Mouse (Mus musculus): ENCODE data around the gene Bcl2l15. TPM values are rescaled to one million over a fixed set of nuclear protein-coding genes. Genes with fewer than 3 reads are reported as not detected.
"Not testable (repeated sequence)": the region's sequence is repeated elsewhere in the genome, so short reads cannot be mapped to it uniquely, and the experiment has no call there.

Gene Bcl2l15
- under 1 TPM in 1 of 2 experiments, not detected in 1; 0.44 TPM for total RNA-seq (2021)
- long read RNA-seq, experiment 1: 0 reads
- long read RNA-seq, experiment 2: 0 reads

GRCm38 (mm10) chr3:103832426-103832825 is at the start of gene Bcl2l15:
Bcl2l15 (plus strand) TSS chr3:103832601.
- intact Hi-C loops (cut with DNase I): no loop called here

GRCm38 (mm10) chr3:103782844-103783609 is 49.4 kb upstream of the Bcl2l15 start:
- intact Hi-C loops (cut with DNase I): no loop called here
- no peak for DNase-seq

More at GRCm38 (mm10) chr3:103832426-103832825, at the start of gene Bcl2l15:
- no peak for DNase-seq

GRCm38 (mm10) chr3:103787225-103787624 is 45.2 kb upstream of the Bcl2l15 start:
- DNase-seq: no peak
- intact Hi-C loops (cut with DNase I): no loop called here

- no peak for DNase-seq
- intact Hi-C loops (cut with DNase I): no loop called here
Measured at GRCm38 (mm10) chr3:103789096-103789495, 43.3 kb upstream of the Bcl2l15 start.

- intact Hi-C loops (cut with DNase I): no loop called here
- DNase-seq: no peak
Measured at GRCm38 (mm10) chr3:103789891-103790345, 42.5 kb upstream of the Bcl2l15 start.

- intact Hi-C loops (cut with DNase I): loop anchor here (1.0 kb wide), 1 partner anchor 19 kb away; the partner anchor contains the start of genes Ap4b1, Dclre1b and Gm43064
- DNase-seq: peak in 1 of 2 experiments; percentile 41
Measured at GRCm38 (mm10) chr3:103790346-103791145, 41.9 kb upstream of the Bcl2l15 start.

- intact Hi-C loops (cut with DNase I): loop anchor here (1.0 kb wide), 1 partner anchor 18 kb away; the partner anchor contains the start of genes Ap4b1, Dclre1b and Gm43064
Measured at GRCm38 (mm10) chr3:103791230-103792110, 40.9 kb upstream of the Bcl2l15 start, which contains the start of gene Hipk1. Hipk1 (minus strand) TSS chr3:103791563.

GRCm38 (mm10) chr3:103792111-103792406 is 40.3 kb upstream of the Bcl2l15 start:
- DNase-seq; intact Hi-C loops (cut with DNase I): not testable (repeated sequence)

More at GRCm38 (mm10) chr3:103791230-103792110, 40.9 kb upstream of the Bcl2l15 start, which contains the start of gene Hipk1:
- peak; percentile 89 to 92 for DNase-seq

GRCm38 (mm10) chr3:103792566-103792965 is 39.8 kb upstream of the Bcl2l15 start:
- DNase-seq: no peak
- intact Hi-C loops (cut with DNase I): no loop called here

- intact Hi-C loops (cut with DNase I): no loop called here
- DNase-seq: no peak
Measured at GRCm38 (mm10) chr3:103796389-103796788, 36.0 kb upstream of the Bcl2l15 start.

GRCm38 (mm10) chr3:103799507-103799906 is 32.9 kb upstream of the Bcl2l15 start:
- no peak for DNase-seq
- intact Hi-C loops (cut with DNase I): no loop called here

GRCm38 (mm10) chr3:103801631-103802531 is 30.5 kb upstream of the Bcl2l15 start:
- peak; percentile 67 to 81 for DNase-seq
- intact Hi-C loops (cut with DNase I): no loop called here

GRCm38 (mm10) chr3:103802861-103803260 is 29.5 kb upstream of the Bcl2l15 start:
- DNase-seq: peak in 1 of 2 experiments; percentile 24
- intact Hi-C loops (cut with DNase I): no loop called here

GRCm38 (mm10) chr3:103805671-103806070 is 26.7 kb upstream of the Bcl2l15 start:
- intact Hi-C loops (cut with DNase I): no loop called here
- no peak for DNase-seq

- peak; percentile 80 to 91 for DNase-seq
- intact Hi-C loops (cut with DNase I): loop anchor here (1.0 kb wide), 1 partner anchor 18 kb away; the partner anchor contains the start of gene Hipk1
Measured at GRCm38 (mm10) chr3:103808891-103809798, 23.3 kb upstream of the Bcl2l15 start, which contains the start of the genes Dclre1b, Ap4b1 and Gm43064. Dclre1b (minus strand) TSS chr3:103809444. Ap4b1 (plus strand) TSS chr3:103809520. Gm43064 (plus strand) TSS chr3:103809573.

- DNase-seq: peak in 1 of 2 experiments; percentile 15
- intact Hi-C loops (cut with DNase I): loop anchor here (1.0 to 5.0 kb wide), 2 partner anchors 18 to 67 kb away; partner anchors contain the start of gene Hipk1
Measured at GRCm38 (mm10) chr3:103809799-103810150, 22.6 kb upstream of the Bcl2l15 start.

- DNase-seq: no peak
- intact Hi-C loops (cut with DNase I): loop anchor here (5.0 kb wide), 1 partner anchor 69 kb away; no protein-coding TSS in a partner anchor
Measured at GRCm38 (mm10) chr3:103810967-103811366, 21.4 kb upstream of the Bcl2l15 start.

GRCm38 (mm10) chr3:103827548-103827947 is 4.9 kb upstream of the Bcl2l15 start:
- DNase-seq: no peak
- intact Hi-C loops (cut with DNase I): no loop called here
